Mouse (Mus musculus) heart, embryonic 13.5 days (tissue): ENCODE results near the gene Plod3. TPM values are rescaled to one million over a fixed set of nuclear protein-coding genes. Genes with fewer than 3 reads are reported as not detected.
A peak's percentile ranks its signal among the peaks of the same experiment; 100 is the strongest.

Source experiments
- ATAC-seq: fragments of 200-750 bp; cut with Nextera tagmentation; 2 replicates; pipeline ENCODE4 v1.8.0; 2017; ENCODE audit warnings: moderate TSS enrichment; ENCODE audit not compliant: insufficient number of reproducible peaks, low FRiP score, low TSS enrichment; ENCODE audit errors: extremely low read depth
- H3K27ac ChIP-seq: fragments of 300-500 bp; sonication (generic); replicated peaks from 2 replicates; pipeline ENCODE4 v1.5.1; 2015; ENCODE audit warnings: moderate library complexity, mild to moderate bottlenecking, inconsistent platforms
- H3K27me3 ChIP-seq: fragments of 300-500 bp; sonication (generic); replicated peaks from 2 replicates; pipeline ENCODE4 v1.6.1; 2015; ENCODE audit warnings: mild to moderate bottlenecking, inconsistent platforms
- H3K36me3 ChIP-seq: fragments of 300-500 bp; sonication (generic); 2 replicates; pipeline ENCODE4 v1.6.1; 2015; ENCODE audit warnings: mild to moderate bottlenecking, inconsistent platforms
- H3K4me1 ChIP-seq: fragments of 300-500 bp; sonication (generic); 2 replicates; pipeline ENCODE4 v1.6.1; 2015; ENCODE audit warnings: inconsistent platforms
- H3K4me2 ChIP-seq: fragments of 300-500 bp; sonication (generic); 2 replicates; pipeline ENCODE4 v1.6.1; 2015; ENCODE audit warnings: inconsistent platforms, mild to moderate bottlenecking, moderate library complexity
- H3K4me3 ChIP-seq: fragments of 300-500 bp; sonication (generic); 2 replicates; pipeline ENCODE4 v1.5.1; 2015; ENCODE audit warnings: moderate library complexity, mild to moderate bottlenecking, inconsistent platforms
- H3K9ac ChIP-seq: fragments of 300-500 bp; sonication (generic); 2 replicates; pipeline ENCODE4 v1.6.1; 2015; ENCODE audit warnings: inconsistent platforms, mild to moderate bottlenecking, moderate library complexity
- H3K9me3 ChIP-seq: fragments of 300-500 bp; sonication (generic); 2 replicates; pipeline ENCODE4 v1.6.1; 2016; ENCODE audit warnings: inconsistent platforms
- WGBS: fragments of 180-500 bp; shearing (Covaris S2); methylation state at CpG from one replicate; pipeline ENCODE4 v1.1.7; 2015; ENCODE audit warnings: mixed read lengths; 5-methylcytosine and 5-hydroxymethylcytosine counted together
- polyA plus RNA-seq: library from polyadenylated mRNA; unstranded; fragments of >200 nt; fragmentation: Nextera tagmentation; extraction: Ambion mirVana; gene quantifications from 2 replicates; pipeline ENCODE4 v1.2.1, GENCODE M21; 2015

Plod3 gene
- polyA plus RNA-seq, 1 experiment from 2014 or later = 45.6 TPM

- Histone ChIP-seq H3K4me2 (peak overlapping the region; percentile 87), H3K27ac (peak overlapping the region; percentile 90)
Measured at GRCm38 (mm10) chr5:136987138-136987933, 517 bp downstream of the Plod3 start.

DNA sequence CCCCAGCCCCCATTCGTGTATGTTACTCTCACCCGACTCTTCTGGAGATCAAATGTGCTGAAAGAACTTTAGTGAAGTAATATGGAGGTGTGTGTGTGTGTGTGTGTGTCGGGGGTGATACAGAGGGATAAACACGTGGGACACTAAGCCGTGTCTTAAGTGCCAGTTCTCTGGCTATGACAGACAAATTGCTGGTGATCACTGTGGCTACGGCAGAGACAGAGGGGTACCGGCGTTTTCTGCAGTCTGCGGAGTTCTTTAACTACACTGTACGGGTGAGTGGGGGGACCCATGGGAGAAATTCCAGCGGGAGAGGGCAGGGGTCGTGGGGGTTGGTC is 1.1 kb downstream of the Plod3 start, which contains the start of gene Znhit1:
Gene Znhit1, minus strand, starts transcription at position 88 of the 338 bp plus-strand sequence.
- WGBS = 5% methylated on average over 12 of the region's 12 CpGs
- peak within 1 kb of the TSS; percentile 87 for H3K4me2 ChIP-seq
- no peaks in the 10 kb centered on the region for H3K9me3 ChIP-seq
- ATAC-seq = no peak
- H3K4me1 ChIP-seq = peaks cover 19% of the 10 kb centered on the region
- peak within 1 kb of the TSS; percentile 96 for H3K9ac ChIP-seq
- peak within 1 kb of the TSS; percentile 90 for H3K27ac ChIP-seq
- peak within 1 kb of the TSS; percentile 82 for H3K4me3 ChIP-seq
- no peaks in the 10 kb centered on the region for H3K27me3 ChIP-seq
- peaks cover 54% of the 10 kb centered on the region for H3K36me3 ChIP-seq

More at GRCm38 (mm10) chr5:136987138-136987933, 517 bp downstream of the Plod3 start:
- peak; percentile 43 for ATAC-seq
- WGBS = under 1% methylated on average over 67 of the region's 67 CpGs
- peaks cover 50% of the 10 kb centered on the region for H3K36me3 ChIP-seq
- no peaks in the 10 kb centered on the region for H3K9me3 ChIP-seq
- peaks cover 19% of the 10 kb centered on the region for H3K4me1 ChIP-seq
- H3K27me3 ChIP-seq = no peaks in the 10 kb centered on the region
- peak overlapping the region; percentile 96 for H3K9ac ChIP-seq
- peak overlapping the region; percentile 82 for H3K4me3 ChIP-seq

- ATAC-seq = no peak
- Histone ChIP-seq H3K9me3 (no peaks in the 10 kb centered on the region), H3K27me3 (no peaks in the 10 kb centered on the region), H3K36me3 (peaks cover 59% of the 10 kb centered on the region), H3K27ac (no peak overlapping the region), H3K4me3 (peak overlapping the region; percentile 82), H3K4me1 (peaks cover 19% of the 10 kb centered on the region), H3K9ac (peak overlapping the region; percentile 96), H3K4me2 (peak overlapping the region; percentile 87)
- 51% methylated on average over 7 of the region's 7 CpGs for WGBS
Measured at GRCm38 (mm10) chr5:136988420-136988819, 1.6 kb downstream of the Plod3 start.

- ATAC-seq = no peak
- H3K4me1 ChIP-seq = peaks cover 19% of the 10 kb centered on the region
- no peaks in the 10 kb centered on the region for H3K27me3 ChIP-seq
- no peak overlapping the region for H3K4me3 ChIP-seq
- peaks cover 63% of the 10 kb centered on the region for H3K36me3 ChIP-seq
- no peak overlapping the region for H3K4me2 ChIP-seq
- no peaks in the 10 kb centered on the region for H3K9me3 ChIP-seq
- 88% methylated on average over 6 of the region's 6 CpGs for WGBS
- no peak overlapping the region for H3K27ac ChIP-seq
- H3K9ac ChIP-seq = no peak overlapping the region
Measured at GRCm38 (mm10) chr5:136989801-136990200, 3.0 kb downstream of the Plod3 start.

DNA sequence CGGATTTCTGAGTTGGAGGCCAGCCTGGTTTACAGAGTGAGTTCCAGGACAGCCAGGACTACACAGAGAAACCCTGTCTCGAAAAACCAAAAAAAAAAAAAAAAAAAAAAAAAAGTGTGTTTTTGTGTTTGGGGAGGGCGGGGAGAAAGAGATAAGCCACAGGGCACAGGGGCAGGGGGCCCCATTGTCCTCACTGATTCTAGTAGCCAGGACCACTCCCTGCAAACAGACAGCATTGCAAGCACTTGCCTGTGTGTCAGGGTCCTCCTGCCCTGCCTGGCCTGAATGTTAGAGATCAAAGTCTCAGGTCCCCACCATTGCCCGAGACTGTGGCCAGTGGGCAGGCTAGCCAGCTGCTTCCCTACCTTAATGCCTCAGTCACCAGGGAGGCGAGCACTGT is 12.6 kb downstream of the Plod3 start:
- WGBS = 56% methylated on average over 5 of the region's 5 CpGs

DNA sequence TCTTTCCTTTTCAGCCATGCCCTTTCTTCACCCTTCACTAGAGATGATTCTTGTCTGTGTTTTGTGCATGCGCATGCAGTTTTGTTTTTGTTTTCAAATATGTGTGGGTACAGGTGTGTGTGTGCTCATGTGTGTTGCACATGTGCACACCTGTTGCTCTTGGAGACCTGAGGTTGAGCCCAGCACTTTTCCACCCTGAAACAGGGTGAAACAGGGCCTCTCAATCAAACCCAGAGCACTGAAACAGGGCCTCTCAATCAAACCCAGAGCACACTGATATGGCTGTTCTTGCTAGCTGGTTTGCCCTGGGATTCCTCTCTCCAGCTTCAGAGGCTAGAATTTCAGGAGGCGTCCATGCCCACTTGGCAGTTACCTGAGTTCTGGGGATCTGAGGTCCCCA is 13.8 kb downstream of the Plod3 start:
- no peak overlapping the region for H3K9ac ChIP-seq
- H3K36me3 ChIP-seq = peaks cover 10% of the 10 kb centered on the region
- H3K4me1 ChIP-seq = peaks cover 6% of the 10 kb centered on the region
- ATAC-seq = no peak
- no peaks in the 10 kb centered on the region for H3K9me3 ChIP-seq
- no peak overlapping the region for H3K27ac ChIP-seq
- H3K4me3 ChIP-seq = no peak overlapping the region
- 76% methylated on average over 2 of the region's 2 CpGs for WGBS
- no peak overlapping the region for H3K4me2 ChIP-seq
- H3K27me3 ChIP-seq = no peaks in the 10 kb centered on the region

More for the DNA sequence above, 12.6 kb downstream of the Plod3 start:
- Histone ChIP-seq H3K27me3 (no peaks in the 10 kb centered on the region), H3K4me3 (no peak overlapping the region), H3K4me2 (no peak overlapping the region), H3K27ac (no peak overlapping the region), H3K36me3 (peaks cover 21% of the 10 kb centered on the region), H3K9me3 (no peaks in the 10 kb centered on the region), H3K9ac (no peak overlapping the region), H3K4me1 (peaks cover 6% of the 10 kb centered on the region)
- ATAC-seq = no peak

DNA sequence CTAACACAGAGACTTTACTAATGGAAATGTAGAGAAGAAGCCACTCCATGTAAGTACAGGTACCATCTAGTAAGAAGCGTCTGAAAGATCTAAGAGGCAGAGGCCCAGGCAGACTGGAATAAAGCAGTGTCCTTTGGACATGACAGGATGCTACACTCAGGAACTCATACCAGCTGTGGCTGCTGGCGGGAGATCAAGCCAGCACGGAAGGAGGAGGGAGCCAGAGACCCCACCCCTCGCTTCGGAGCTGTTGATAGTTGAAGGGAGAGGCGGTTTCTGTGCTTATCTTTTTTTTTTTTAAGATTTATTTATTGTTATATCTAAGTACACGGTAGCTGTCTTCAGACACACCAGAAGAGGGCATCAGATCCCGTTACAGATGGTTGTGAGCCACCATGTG is 20.5 kb downstream of the Plod3 start:
- H3K9ac ChIP-seq = no peak overlapping the region
- 39% methylated on average over 8 of the region's 8 CpGs for WGBS
- H3K9me3 ChIP-seq = no peaks in the 10 kb centered on the region
- H3K4me2 ChIP-seq = no peak overlapping the region
- H3K27ac ChIP-seq = no peak overlapping the region
- H3K4me3 ChIP-seq = no peak overlapping the region
- 0 out of 2 replicates have a peak, but pooled peaks cover 4% of the 10 kb centered on the region for H3K4me1 ChIP-seq
- peaks cover 6% of the 10 kb centered on the region; the same call in 1 of the 2 replicates for H3K27me3 ChIP-seq
- H3K36me3 ChIP-seq = no peaks in the 10 kb centered on the region
- no peak for ATAC-seq

- no peak overlapping the region for H3K4me2 ChIP-seq
- H3K36me3 ChIP-seq = no peaks in the 10 kb centered on the region
- no peak overlapping the region for H3K4me3 ChIP-seq
- peaks cover 6% of the 10 kb centered on the region; the same call in 1 of the 2 replicates for H3K27me3 ChIP-seq
- peaks cover 4% of the 10 kb centered on the region for H3K9me3 ChIP-seq
- no peak overlapping the region for H3K27ac ChIP-seq
- H3K9ac ChIP-seq = no peak overlapping the region
- ATAC-seq = no peak
- 0 out of 2 replicates have a peak, but pooled peaks cover 4% of the 10 kb centered on the region for H3K4me1 ChIP-seq
- 34% methylated on average over 3 of the region's 3 CpGs for WGBS
Measured at GRCm38 (mm10) chr5:137009988-137010387, 23.2 kb downstream of the Plod3 start.

- no peak for ATAC-seq
- H3K4me1 ChIP-seq = no peaks in the 10 kb centered on the region
- WGBS = 70% methylated on average over 15 of the region's 15 CpGs
Measured at GRCm38 (mm10) chr5:137012401-137012950, 25.7 kb downstream of the Plod3 start.

GRCm38 (mm10) chr5:137015913-137016312 is 29.1 kb downstream of the Plod3 start:
- Histone ChIP-seq H3K4me1 (no peaks in the 10 kb centered on the region), H3K27me3 (peaks cover 3% of the 10 kb centered on the region; the same call in 1 of the 2 replicates), H3K4me3 (no peak overlapping the region), H3K4me2 (no peak overlapping the region), H3K27ac (no peak overlapping the region), H3K36me3 (no peaks in the 10 kb centered on the region), H3K9me3 (peaks cover 4% of the 10 kb centered on the region), H3K9ac (no peak overlapping the region)
- 71% methylated on average over 3 of the region's 3 CpGs for WGBS
- ATAC-seq = no peak

More at GRCm38 (mm10) chr5:137012401-137012950, 25.7 kb downstream of the Plod3 start:
- H3K4me3 ChIP-seq = no peak overlapping the region
- H3K36me3 ChIP-seq = no peaks in the 10 kb centered on the region
- H3K4me2 ChIP-seq = no peak overlapping the region
- H3K9ac ChIP-seq = no peak overlapping the region
- peaks cover 6% of the 10 kb centered on the region; the same call in 1 of the 2 replicates for H3K27me3 ChIP-seq
- H3K27ac ChIP-seq = no peak overlapping the region
- H3K9me3 ChIP-seq = peaks cover 4% of the 10 kb centered on the region

DNA sequence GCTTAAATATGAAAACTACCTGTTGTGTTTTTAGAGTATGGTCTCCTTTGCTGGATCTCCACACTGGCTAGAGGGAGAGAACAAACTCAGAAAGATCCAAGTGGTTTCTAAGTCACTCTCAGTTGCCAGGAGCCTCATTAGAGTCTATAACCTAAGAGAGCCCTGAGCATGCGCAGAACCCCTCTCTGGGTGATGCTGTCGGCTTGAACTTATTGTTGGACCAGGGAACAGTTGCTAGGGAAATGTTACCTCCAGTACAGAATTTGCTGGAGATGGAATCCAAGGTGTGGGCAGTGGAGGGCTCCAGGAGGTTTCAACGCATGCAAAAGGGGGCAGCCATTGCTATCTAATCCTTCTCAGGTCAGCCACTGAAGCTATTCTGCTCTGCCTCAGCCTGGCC is 37.5 kb downstream of the Plod3 start:
- 49% methylated on average over 3 of the region's 3 CpGs for WGBS

More for the DNA sequence above, 37.5 kb downstream of the Plod3 start:
- Histone ChIP-seq H3K4me1 (peaks cover 2% of the 10 kb centered on the region), H3K9me3 (no peaks in the 10 kb centered on the region), H3K4me3 (no peak overlapping the region), H3K9ac (no peak overlapping the region), H3K27ac (no peak overlapping the region), H3K27me3 (peaks cover 72% of the 10 kb centered on the region), H3K36me3 (no peaks in the 10 kb centered on the region), H3K4me2 (no peak overlapping the region)
- ATAC-seq = no peak
